Mouse (Mus musculus) left cerebral cortex, adult 2 months (tissue): Measurements from ENCODE around the gene B9d2. TPM values are rescaled to one million over a fixed set of nuclear protein-coding genes. Genes with fewer than 3 reads are reported as not detected.
A peak's percentile ranks its signal among the peaks of the same experiment; 100 is the strongest.

Source experiments
- DNase-seq, 2 experiments: peaks; one replicate each; pipeline ENCODE4 v3.0.0; 2021 to 2022; ENCODE audit warnings: low spot score in 2 of 2, mixed read lengths in 1 of 2; ENCODE audit errors: extremely low spot score in 1 of 2
- H3K27ac ChIP-seq: fragments of 200-600 bp; 2 replicates; pipeline ENCODE4 v1.8.1; 2022
- H3K4me3 ChIP-seq: fragments of 200-600 bp; 2 replicates; pipeline ENCODE4 v1.8.1; 2022
- CTCF ChIP-seq: fragments of 200-600 bp; IDR thresholded peaks from 2 replicates; pipeline ENCODE4 v1.8.1; 2022; ENCODE audit warnings: antibody characterized with exemption, mild to moderate bottlenecking, moderate library complexity
- intact Hi-C: fragments of 180-260 bp; cut with DNase I; formaldehyde crosslinking; loops from one replicate; pipeline ENCODE4 v1.15.1; 2025
- total RNA-seq, 2 experiments: library from RNA; stranded (reverse); gene quantifications; 2 replicates each; pipeline ENCODE4 v1.2.3; 2021

B9d2 gene
- total RNA-seq, 2 experiments from 2014 or later: 21.3 to 25.9 TPM

GRCm38 (mm10) chr7:25689603-25690021, 9.0 kb downstream of the B9d2 start:
- TF ChIP-seq CTCF: no peak
- intact Hi-C loops: no loop called here
- Histone ChIP-seq H3K27ac (no peak overlapping the region), H3K4me3 (peak overlapping the region; percentile 49)
- DNase-seq: no peak

GRCm38 (mm10) chr7:25690051-25690450, 9.5 kb downstream of the B9d2 start:
- no peak for TF ChIP-seq CTCF

GRCm38 (mm10) chr7:25694104-25694503, 13.5 kb downstream of the B9d2 start:
- intact Hi-C loops: no loop called here
- H3K4me3 ChIP-seq: no peak overlapping the region
- DNase-seq: no peak
- TF ChIP-seq CTCF: no peak
- no peak overlapping the region for H3K27ac ChIP-seq

More at GRCm38 (mm10) chr7:25690051-25690450, 9.5 kb downstream of the B9d2 start:
- intact Hi-C loops: no loop called here
- H3K27ac ChIP-seq: no peak overlapping the region
- no peak overlapping the region for H3K4me3 ChIP-seq
- DNase-seq: no peak

GRCm38 (mm10) chr7:25699851-25700250, 19.3 kb downstream of the B9d2 start:
- intact Hi-C loops: no loop called here
- TF ChIP-seq CTCF: no peak
- DNase-seq: no peak

GRCm38 (mm10) chr7:25700732-25701131, 20.2 kb downstream of the B9d2 start:
- TF ChIP-seq CTCF: peak; percentile 14
- Histone ChIP-seq H3K27ac (no peak overlapping the region), H3K4me3 (no peak overlapping the region)
- DNase-seq: no peak
- intact Hi-C loops: no loop called here

More at GRCm38 (mm10) chr7:25699851-25700250, 19.3 kb downstream of the B9d2 start:
- no peak overlapping the region for H3K4me3 ChIP-seq
- no peak overlapping the region for H3K27ac ChIP-seq

- intact Hi-C loops: no loop called here
- peak; percentile 11 for TF ChIP-seq CTCF
- DNase-seq: no peak
- Histone ChIP-seq H3K27ac (no peak overlapping the region), H3K4me3 (no peak overlapping the region)
Measured at GRCm38 (mm10) chr7:25702350-25702749, 21.8 kb downstream of the B9d2 start.

- intact Hi-C loops: no loop called here
- Histone ChIP-seq H3K27ac (no peak overlapping the region), H3K4me3 (peak overlapping the region; percentile 27; the same call in 1 of the 2 replicates)
- DNase-seq: no peak
- no peak for TF ChIP-seq CTCF
Measured at GRCm38 (mm10) chr7:25703793-25704494, 23.4 kb downstream of the B9d2 start.

- DNase-seq: no peak
- intact Hi-C loops: no loop called here
- Histone ChIP-seq H3K27ac (no peak overlapping the region), H3K4me3 (peak overlapping the region; percentile 37)
- TF ChIP-seq CTCF: no peak
Measured at GRCm38 (mm10) chr7:25704716-25705364, 24.3 kb downstream of the B9d2 start.

- peak; percentile 45 to 57 for DNase-seq
- no peak for TF ChIP-seq CTCF
- no peak overlapping the region for H3K4me3 ChIP-seq
- peak overlapping the region; percentile 57 for H3K27ac ChIP-seq
- intact Hi-C loops: no loop called here
Measured at GRCm38 (mm10) chr7:25705801-25706251, 25.2 kb downstream of the B9d2 start.

- intact Hi-C loops: no loop called here
- DNase-seq: no peak
- TF ChIP-seq CTCF: no peak
- no peak overlapping the region for H3K4me3 ChIP-seq
- H3K27ac ChIP-seq: peak overlapping the region; percentile 57; the same call in 1 of the 2 replicates
Measured at GRCm38 (mm10) chr7:25706578-25707170, 26.1 kb downstream of the B9d2 start.

GRCm38 (mm10) chr7:25707581-25708292, 27.2 kb downstream of the B9d2 start:
- intact Hi-C loops: no loop called here
- no peak overlapping the region for H3K4me3 ChIP-seq
- no peak for DNase-seq
- TF ChIP-seq CTCF: no peak
- peak overlapping the region; percentile 54 for H3K27ac ChIP-seq
